8 mouse cellular contexts compared by ENCODE assay signal in genomic region chr7:117630657-117631056, GRCm38 (mm10).
DNase-seq lines count a peak whose midpoint lies in the region; ATAC-seq and TF ChIP-seq lines count a peak whose summit lies in the region.
"Had no signal": no experiment of that assay in that cellular context is flagged by ENCODE, and none has a peak within 500 bp of the region (broad histone marks: within the 10 kb centered on the region; RNA-seq: fewer than 3 reads in every experiment).

No protein-coding gene starts in this region.

- TF ChIP-seq POLR2A in bone marrow macrophage, adult 2 months (IDR thresholded peaks at IDR 0.05; ENCODE audit: borderline replicate concordance, low read depth, low read length), result no peak

- 46% methylated on average over 5 of the region's 5 CpGs for whole genome bisulfite sequencing in liver, embryonic 14.5 days (ENCODE audit: insufficient replicate concordance)
- 60% methylated on average over 5 of the region's 5 CpGs for WGBS in forebrain, embryonic 11.5 days

- H3K27ac ChIP-seq in bone marrow macrophage, adult 2 months (ENCODE audit: insufficient read depth, low read depth, low read length), result no peak overlapping the region
- H3K27ac ChIP-seq in liver, embryonic 14.5 days, result no peak overlapping the region
- H3K27ac ChIP-seq in forebrain, embryonic 11.5 days (ENCODE audit: low read depth, low read length), result no peak overlapping the region
- H3K27ac ChIP-seq: limb, embryonic 15.5 days had no signal

- peaks cover 7% of the 10 kb centered on the region for H3K4me1 ChIP-seq in bone marrow macrophage, adult 2 months (ENCODE audit: control insufficient read depth, insufficient read depth, low read length)
- H3K4me1 ChIP-seq in liver, embryonic 14.5 days (replicated peaks; ENCODE audit: control insufficient read depth in 2 of 2, insufficient read depth in 2 of 2, low read length in 1 of 2), result no peaks in the 10 kb centered on the region
- H3K4me1 ChIP-seq in forebrain, embryonic 11.5 days (replicated peaks; ENCODE audit: control insufficient read depth, insufficient read depth, low read length), result peaks cover 7% of the 10 kb centered on the region; the same call in 1 of the 2 replicates
- H3K4me1 ChIP-seq: limb, embryonic 15.5 days had no signal

- ATAC-seq in liver, embryonic 14.5 days (ENCODE audit: insufficient read depth), result no peak
- no peak for ATAC-seq in forebrain, embryonic 11.5 days (replicated peaks; ENCODE audit: low FRiP score)

- H3K36me3 ChIP-seq in liver, embryonic 14.5 days (replicated peaks; ENCODE audit: control insufficient read depth, insufficient read depth, low read depth), result no peaks in the 10 kb centered on the region
- no peaks in the 10 kb centered on the region for H3K36me3 ChIP-seq in forebrain, embryonic 11.5 days (ENCODE audit: control insufficient read depth, insufficient read depth, low read length)
- H3K36me3 ChIP-seq: limb, embryonic 15.5 days had no signal

- H3K4me2 ChIP-seq in liver, embryonic 14.5 days (ENCODE audit: low read depth), result no peak overlapping the region
- H3K4me2 ChIP-seq in forebrain, embryonic 11.5 days (ENCODE audit: low read depth, low read length, severe bottlenecking), result no peak overlapping the region
- H3K4me2 ChIP-seq: limb, embryonic 15.5 days had no signal

- no peaks in the 10 kb centered on the region for H3K27me3 ChIP-seq in liver, embryonic 14.5 days (ENCODE audit: control insufficient read depth, insufficient read depth, low read length)
- no peaks in the 10 kb centered on the region for H3K27me3 ChIP-seq in forebrain, embryonic 11.5 days (ENCODE audit: control insufficient read depth, insufficient read depth, low read length)
- H3K27me3 ChIP-seq: limb, embryonic 15.5 days had no signal

- TF ChIP-seq CTCF in bone marrow macrophage, adult 2 months (IDR thresholded peaks at IDR 0.05; ENCODE audit: low read depth, low read length), result peak; percentile 27; the same call in 1 of the 2 replicates
- peak; percentile 51 for TF ChIP-seq CTCF in liver, embryonic 14.5 days (IDR thresholded peaks at IDR 0.05; ENCODE audit: low read depth)

- no peak overlapping the region for H3K9ac ChIP-seq in liver, embryonic 14.5 days (replicated peaks)
- H3K9ac ChIP-seq in forebrain, embryonic 11.5 days (ENCODE audit: low read length), result no peak overlapping the region
- H3K9ac ChIP-seq: limb, embryonic 15.5 days had no signal

- no peak for TF ChIP-seq EP300 in liver, embryonic 14.5 days (IDR thresholded peaks at IDR 0.05; ENCODE audit: low read depth)

- no peaks in the 10 kb centered on the region for H3K9me3 ChIP-seq in liver, embryonic 14.5 days (ENCODE audit: control insufficient read depth, low read length)
- H3K9me3 ChIP-seq in forebrain, embryonic 11.5 days (ENCODE audit: control insufficient read depth, low read length), result no peaks in the 10 kb centered on the region
- H3K9me3 ChIP-seq: limb, embryonic 15.5 days had no signal

- H3K4me3 ChIP-seq in bone marrow macrophage, adult 2 months (ENCODE audit: insufficient read depth, low read length), result no peak overlapping the region
- H3K4me3 ChIP-seq in liver, embryonic 14.5 days (ENCODE audit: insufficient read depth in 1 of 2, low read depth in 2 of 2, low read length in 2 of 2), result no peak overlapping the region
- no peak overlapping the region for H3K4me3 ChIP-seq in forebrain, embryonic 11.5 days (ENCODE audit: low read depth, low read length)
- H3K4me3 ChIP-seq: limb, embryonic 15.5 days had no signal

- DNase-seq in layer of hippocampus, adult 11-12 months (ENCODE audit: low spot score), result peak; percentile 24
- DNase-seq in layer of hippocampus, adult 18-20 months (ENCODE audit: low spot score in 2 of 2), result no peak
- DNase-seq in ES-CJ7 (ENCODE audit: low read depth, low spot score), result peak; percentile 23
- no peak for DNase-seq in liver, embryonic 14.5 days (ENCODE audit: low read depth in 3 of 3, low spot score in 3 of 3)
- DNase-seq in thymus, postnatal 14 days, result peak; percentile 63
- DNase-seq in forebrain, embryonic 11.5 days (ENCODE audit: low spot score), result no peak

Comparison
In these comparisons a context has a peak if more than half of its experiments do, and no peak if none do; other contexts are left out.
1. DNase-seq: peak in layer of hippocampus, adult 11-12 months (single experiment), ES-CJ7 (single experiment) and thymus, postnatal 14 days (single experiment); none in layer of hippocampus, adult 18-20 months (0 of 2), liver, embryonic 14.5 days (0 of 3) and forebrain, embryonic 11.5 days (single experiment).